Mouse (Mus musculus) hindbrain, embryonic 12.5 days (tissue): Measurements from ENCODE around the gene Trarg1. TPM values are rescaled to one million over a fixed set of nuclear protein-coding genes. Genes with fewer than 3 reads are reported as not detected.

Experiments used
- ATAC-seq: fragments of 200-750 bp; cut with Nextera tagmentation; 2 replicates; pipeline ENCODE4 v1.8.0; 2017; ENCODE audit warnings: moderate TSS enrichment; ENCODE audit not compliant: low FRiP score
- H3K27ac ChIP-seq: fragments of 300-500 bp; sonication (generic); 2 replicates; pipeline ENCODE4 v1.5.1; 2016; ENCODE audit warnings: mild to moderate bottlenecking
- H3K27me3 ChIP-seq: fragments of 300-500 bp; sonication (generic); 2 replicates; pipeline ENCODE4 v1.6.1; 2016; ENCODE audit warnings: mild to moderate bottlenecking
- H3K36me3 ChIP-seq: fragments of 300-500 bp; sonication (generic); 2 replicates; pipeline ENCODE4 v1.6.1; 2016; ENCODE audit warnings: mild to moderate bottlenecking
- H3K4me1 ChIP-seq: fragments of 300-500 bp; sonication (generic); 2 replicates; pipeline ENCODE4 v1.6.1; 2016
- H3K4me2 ChIP-seq: fragments of 300-500 bp; sonication (generic); replicated peaks from 2 replicates; pipeline ENCODE4 v1.6.1; 2016; ENCODE audit warnings: mild to moderate bottlenecking
- H3K4me3 ChIP-seq: fragments of 300-500 bp; sonication (generic); 2 replicates; pipeline ENCODE4 v1.5.1; 2016; ENCODE audit warnings: mild to moderate bottlenecking
- H3K9ac ChIP-seq: fragments of 300-500 bp; sonication (generic); 2 replicates; pipeline ENCODE4 v1.6.1; 2016; ENCODE audit warnings: mild to moderate bottlenecking, moderate library complexity
- H3K9me3 ChIP-seq: fragments of 300-500 bp; sonication (generic); replicated peaks from 2 replicates; pipeline ENCODE4 v1.6.1; 2016; ENCODE audit warnings: mild to moderate bottlenecking
- WGBS: fragments of 180-500 bp; shearing (Covaris S2); methylation state at CpG from one replicate; pipeline ENCODE4 v1.1.7; 2016; 5-methylcytosine and 5-hydroxymethylcytosine counted together
- polyA plus RNA-seq: library from polyadenylated mRNA; unstranded; fragments of >200 nt; fragmentation: Nextera tagmentation; extraction: Ambion mirVana; gene quantifications from 2 replicates; pipeline ENCODE4 v1.2.1, GENCODE M21; 2016

Gene Trarg1
- polyA plus RNA-seq, 1 experiment from 2014 or later, result 0.10 TPM

GRCm38 (mm10) chr11:76739125-76739524, 59.5 kb downstream of the Trarg1 start:
- Histone ChIP-seq H3K27me3 (no peaks in the 10 kb centered on the region), H3K4me1 (peaks cover 6% of the 10 kb centered on the region; the same call in 1 of the 2 replicates), H3K9ac (no peak overlapping the region), H3K27ac (no peak overlapping the region), H3K36me3 (peaks cover 43% of the 10 kb centered on the region), H3K4me2 (no peak overlapping the region), H3K4me3 (no peak overlapping the region), H3K9me3 (no peaks in the 10 kb centered on the region)
- ATAC-seq, result no peak
- 72% methylated on average over 6 of the region's 6 CpGs for WGBS

DNA sequence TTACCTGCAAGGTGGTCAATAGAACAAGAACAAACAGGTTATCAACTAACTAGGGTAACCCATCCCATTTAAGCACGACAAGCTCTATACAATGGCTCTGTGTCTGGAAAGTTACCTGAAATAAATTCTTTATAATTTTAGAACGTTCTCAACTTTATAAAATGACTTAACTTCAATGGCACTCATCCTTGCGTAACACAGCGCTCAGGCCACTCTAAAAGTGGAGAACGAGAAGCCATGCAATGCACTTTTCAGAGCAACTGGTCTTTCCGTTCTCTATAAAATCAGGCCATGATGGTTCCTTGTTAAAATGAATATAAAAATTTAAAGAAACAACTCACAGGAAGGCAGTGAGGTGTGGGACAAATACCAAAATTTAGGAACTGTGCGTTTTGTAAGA, 62.9 kb downstream of the Trarg1 start:
- Histone ChIP-seq H3K9me3 (no peaks in the 10 kb centered on the region), H3K4me3 (no peak overlapping the region), H3K36me3 (peaks cover 44% of the 10 kb centered on the region), H3K9ac (no peak overlapping the region), H3K4me2 (no peak overlapping the region), H3K4me1 (no peaks in the 10 kb centered on the region), H3K27ac (no peak overlapping the region), H3K27me3 (no peaks in the 10 kb centered on the region)
- 98% methylated on average over 7 of the region's 7 CpGs for WGBS
- ATAC-seq, result no peak

- Histone ChIP-seq H3K4me3 (no peak overlapping the region), H3K27me3 (no peaks in the 10 kb centered on the region), H3K4me2 (no peak overlapping the region), H3K36me3 (peaks cover 60% of the 10 kb centered on the region), H3K9ac (no peak overlapping the region), H3K9me3 (no peaks in the 10 kb centered on the region), H3K4me1 (no peaks in the 10 kb centered on the region), H3K27ac (no peak overlapping the region)
- no peak for ATAC-seq
- 81% methylated on average over 7 of the region's 7 CpGs for WGBS
These were observed 64.9 kb downstream of the Trarg1 start for GRCm38 (mm10) chr11:76744550-76744949.

GRCm38 (mm10) chr11:76745921-76746320, 66.3 kb downstream of the Trarg1 start:
- H3K9ac ChIP-seq, result no peak overlapping the region
- H3K9me3 ChIP-seq, result no peaks in the 10 kb centered on the region
- no peak for ATAC-seq
- H3K27ac ChIP-seq, result no peak overlapping the region
- no peaks in the 10 kb centered on the region for H3K4me1 ChIP-seq
- no peak overlapping the region for H3K4me3 ChIP-seq
- 94% methylated on average over 1 of the region's 1 CpGs for WGBS
- H3K27me3 ChIP-seq, result no peaks in the 10 kb centered on the region
- no peak overlapping the region for H3K4me2 ChIP-seq
- H3K36me3 ChIP-seq, result peaks cover 74% of the 10 kb centered on the region

Other genes with a start within 250 kb of the Trarg1 start
- 85.3 and 93.4 TPM in 2 replicates for gene Abr, start 57.5 kb upstream of the Trarg1 start, polyA plus RNA-seq
- gene Bhlha9, start 7.3 kb upstream of the Trarg1 start, polyA plus RNA-seq, result 0.18 and 0.44 TPM in 2 replicates
- 29.5 and 30.4 TPM in 2 replicates for gene Gosr1, start 83.8 kb downstream of the Trarg1 start, polyA plus RNA-seq
- gene Cpd, start 167.2 kb downstream of the Trarg1 start, polyA plus RNA-seq, result 15.4 and 15.6 TPM in 2 replicates
- 0.21 TPM in 1 of 2 replicates, not detected in the other for gene Tmigd1, start 222.4 kb downstream of the Trarg1 start, polyA plus RNA-seq
- 168 and 186 TPM in 2 replicates for gene Blmh, start 245.0 kb downstream of the Trarg1 start, polyA plus RNA-seq